Mouse (Mus musculus): ENCODE measurements at regions not wholly inside any gene's neighbourhood (a gene's known extent, or its start where the extent isn't known, plus 50 kb on each side); places are given as distances from the start of the nearest gene placed in this dataset.
A peak's percentile ranks its signal among the peaks of the same experiment; 100 is the strongest.

GRCm38 (mm10) chr4:105449046-105449860 lies 292.1 kb downstream of the Plpp3 start:
- H3K27ac ChIP-seq (replicated peaks), result no peak overlapping the region
- no peak overlapping the region for H3K4me2 ChIP-seq (replicated peaks)
- H3K4me1 ChIP-seq, result peaks cover 5% of the 10 kb centered on the region; the same call in 1 of the 2 replicates
- no peaks in the 10 kb centered on the region for H3K36me3 ChIP-seq
- WGBS, result 51% methylated on average over 11 of the region's 11 CpGs
- H3K9me3 ChIP-seq, result no peaks in the 10 kb centered on the region
- H3K4me3 ChIP-seq, result no peak overlapping the region
- ATAC-seq (ENCODE audit: low FRiP score, low read depth), result no peak
- H3K27me3 ChIP-seq, result no peaks in the 10 kb centered on the region
- no peak overlapping the region for H3K9ac ChIP-seq (replicated peaks)

DNA sequence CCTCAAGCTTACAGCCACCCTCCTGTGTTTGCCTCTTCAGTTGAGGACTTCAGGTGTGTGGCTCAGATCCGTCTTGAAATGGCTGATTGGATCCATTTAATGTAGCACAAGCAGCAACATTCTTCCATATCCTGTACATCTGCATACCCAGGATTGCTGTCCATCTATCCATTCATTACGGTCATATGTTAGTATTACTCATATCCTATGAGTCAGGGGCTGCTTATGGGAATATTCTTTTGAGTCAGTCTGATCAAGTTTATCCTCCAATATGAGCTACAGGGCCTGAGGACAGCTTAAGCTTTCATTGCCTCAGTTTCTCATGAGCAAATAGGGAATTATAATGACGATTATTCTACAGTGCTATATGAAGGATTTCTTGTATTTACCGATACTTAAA lies 293.7 kb downstream of the Plpp3 start:
- WGBS, result 90% methylated on average over 4 of the region's 4 CpGs
- Histone ChIP-seq H3K4me1 (peaks cover 5% of the 10 kb centered on the region; the same call in 1 of the 2 replicates), H3K36me3 (no peaks in the 10 kb centered on the region)

GRCm38 (mm10) chr4:105451871-105452270 lies 294.7 kb downstream of the Plpp3 start:
- Histone ChIP-seq H3K4me1 (peaks cover 5% of the 10 kb centered on the region; the same call in 1 of the 2 replicates), H3K9me3 (no peaks in the 10 kb centered on the region), H3K27me3 (no peaks in the 10 kb centered on the region), H3K36me3 (no peaks in the 10 kb centered on the region), H3K27ac (replicated peaks) (no peak overlapping the region), H3K4me3 (no peak overlapping the region), H3K9ac (replicated peaks) (no peak overlapping the region), H3K4me2 (replicated peaks) (no peak overlapping the region)
- 89% methylated on average over 2 of the region's 2 CpGs for WGBS
- ATAC-seq (ENCODE audit: low FRiP score, low read depth), result no peak

More for the DNA sequence above, 293.7 kb downstream of the Plpp3 start:
- no peaks in the 10 kb centered on the region for H3K27me3 ChIP-seq
- no peak overlapping the region for H3K4me2 ChIP-seq (replicated peaks)
- no peaks in the 10 kb centered on the region for H3K9me3 ChIP-seq
- no peak for ATAC-seq (ENCODE audit: low FRiP score, low read depth)
- no peak overlapping the region for H3K4me3 ChIP-seq
- no peak overlapping the region for H3K27ac ChIP-seq (replicated peaks)
- H3K9ac ChIP-seq (replicated peaks), result no peak overlapping the region

- Histone ChIP-seq H3K9ac (replicated peaks) (no peak overlapping the region), H3K27me3 (no peaks in the 10 kb centered on the region), H3K9me3 (no peaks in the 10 kb centered on the region), H3K4me3 (no peak overlapping the region), H3K4me1 (peaks cover 9% of the 10 kb centered on the region; the same call in 1 of the 2 replicates), H3K36me3 (no peaks in the 10 kb centered on the region), H3K4me2 (replicated peaks) (no peak overlapping the region), H3K27ac (replicated peaks) (no peak overlapping the region)
- no peak for ATAC-seq (ENCODE audit: low FRiP score, low read depth)
- WGBS, result 89% methylated on average over 11 of the region's 11 CpGs
Measured at GRCm38 (mm10) chr4:105456955-105457621, 299.9 kb downstream of the Plpp3 start.

GRCm38 (mm10) chr4:105459991-105460688 lies 303.0 kb downstream of the Plpp3 start:
- Histone ChIP-seq H3K4me3 (no peak overlapping the region), H3K9me3 (no peaks in the 10 kb centered on the region), H3K27ac (replicated peaks) (no peak overlapping the region), H3K4me1 (peaks cover 9% of the 10 kb centered on the region; the same call in 1 of the 2 replicates), H3K27me3 (no peaks in the 10 kb centered on the region), H3K9ac (replicated peaks) (no peak overlapping the region), H3K4me2 (replicated peaks) (no peak overlapping the region), H3K36me3 (no peaks in the 10 kb centered on the region)
- no peak for ATAC-seq (ENCODE audit: low FRiP score, low read depth)
- 82% methylated on average over 3 of the region's 3 CpGs for WGBS

GRCm38 (mm10) chr4:105460689-105461005 lies 303.5 kb downstream of the Plpp3 start:
- H3K27ac ChIP-seq (replicated peaks), result no peak overlapping the region
- H3K36me3 ChIP-seq, result no peaks in the 10 kb centered on the region
- no peak overlapping the region for H3K4me2 ChIP-seq (replicated peaks)
- no peak for ATAC-seq (ENCODE audit: low FRiP score, low read depth)
- no peaks in the 10 kb centered on the region for H3K9me3 ChIP-seq
- H3K4me3 ChIP-seq, result no peak overlapping the region
- H3K4me1 ChIP-seq, result peaks cover 9% of the 10 kb centered on the region; the same call in 1 of the 2 replicates
- 61% methylated on average over 2 of the region's 2 CpGs for WGBS
- no peak overlapping the region for H3K9ac ChIP-seq (replicated peaks)
- H3K27me3 ChIP-seq, result no peaks in the 10 kb centered on the region

GRCm38 (mm10) chr4:105467811-105468210 lies 310.7 kb downstream of the Plpp3 start:
- Histone ChIP-seq H3K4me1 (no peaks in the 10 kb centered on the region), H3K27me3 (no peaks in the 10 kb centered on the region), H3K4me2 (replicated peaks) (no peak overlapping the region), H3K9ac (replicated peaks) (no peak overlapping the region), H3K9me3 (no peaks in the 10 kb centered on the region), H3K27ac (replicated peaks) (no peak overlapping the region), H3K4me3 (no peak overlapping the region), H3K36me3 (no peaks in the 10 kb centered on the region)
- WGBS, result 93% methylated on average over 7 of the region's 7 CpGs
- ATAC-seq (ENCODE audit: low FRiP score, low read depth), result no peak

GRCm38 (mm10) chr4:105469300-105469821 lies 312.2 kb downstream of the Plpp3 start:
- Histone ChIP-seq H3K27ac (replicated peaks) (no peak overlapping the region), H3K9ac (replicated peaks) (no peak overlapping the region), H3K4me1 (no peaks in the 10 kb centered on the region), H3K36me3 (no peaks in the 10 kb centered on the region), H3K9me3 (no peaks in the 10 kb centered on the region), H3K27me3 (no peaks in the 10 kb centered on the region), H3K4me2 (replicated peaks) (no peak overlapping the region), H3K4me3 (no peak overlapping the region)
- 82% methylated on average over 6 of the region's 6 CpGs for WGBS
- ATAC-seq (ENCODE audit: low FRiP score, low read depth), result no peak

- peak; percentile 95 for ATAC-seq (ENCODE audit: low FRiP score, low read depth)
- no peak overlapping the region for H3K4me2 ChIP-seq (replicated peaks)
- no peaks in the 10 kb centered on the region for H3K27me3 ChIP-seq
- H3K36me3 ChIP-seq, result no peaks in the 10 kb centered on the region
- WGBS, result 15% methylated on average over 11 of the region's 11 CpGs
- no peak overlapping the region for H3K9ac ChIP-seq (replicated peaks)
- no peak overlapping the region for H3K4me3 ChIP-seq
- H3K4me1 ChIP-seq, result peaks cover 23% of the 10 kb centered on the region
- H3K27ac ChIP-seq (replicated peaks), result peak overlapping the region; percentile 46
- no peaks in the 10 kb centered on the region for H3K9me3 ChIP-seq
Measured at GRCm38 (mm10) chr4:105474765-105475560, 314.7 kb upstream of the Gm12728 start.

GRCm38 (mm10) chr4:105476332-105476731 lies 313.3 kb upstream of the Gm12728 start:
- Histone ChIP-seq H3K9ac (replicated peaks) (no peak overlapping the region), H3K36me3 (no peaks in the 10 kb centered on the region), H3K4me1 (peaks cover 23% of the 10 kb centered on the region), H3K27me3 (no peaks in the 10 kb centered on the region), H3K4me3 (no peak overlapping the region), H3K27ac (replicated peaks) (0 out of 2 replicates have a peak overlapping the region, but pooled peaks have one; percentile 35), H3K4me2 (replicated peaks) (no peak overlapping the region), H3K9me3 (no peaks in the 10 kb centered on the region)
- WGBS, result 78% methylated on average over 4 of the region's 4 CpGs
- ATAC-seq (ENCODE audit: low FRiP score, low read depth), result no peak

GRCm38 (mm10) chr4:105486376-105486775 lies 303.3 kb upstream of the Gm12728 start:
- no peak for ATAC-seq (ENCODE audit: low FRiP score, low read depth)
- Histone ChIP-seq H3K36me3 (no peaks in the 10 kb centered on the region), H3K27ac (replicated peaks) (no peak overlapping the region), H3K4me3 (no peak overlapping the region), H3K4me1 (peaks cover 4% of the 10 kb centered on the region), H3K9me3 (no peaks in the 10 kb centered on the region), H3K27me3 (no peaks in the 10 kb centered on the region), H3K9ac (replicated peaks) (no peak overlapping the region), H3K4me2 (replicated peaks) (no peak overlapping the region)
- 93% methylated on average over 1 of the region's 1 CpGs for WGBS
